Mouse (Mus musculus): ENCODE data around the gene Tmem213.

DNA sequence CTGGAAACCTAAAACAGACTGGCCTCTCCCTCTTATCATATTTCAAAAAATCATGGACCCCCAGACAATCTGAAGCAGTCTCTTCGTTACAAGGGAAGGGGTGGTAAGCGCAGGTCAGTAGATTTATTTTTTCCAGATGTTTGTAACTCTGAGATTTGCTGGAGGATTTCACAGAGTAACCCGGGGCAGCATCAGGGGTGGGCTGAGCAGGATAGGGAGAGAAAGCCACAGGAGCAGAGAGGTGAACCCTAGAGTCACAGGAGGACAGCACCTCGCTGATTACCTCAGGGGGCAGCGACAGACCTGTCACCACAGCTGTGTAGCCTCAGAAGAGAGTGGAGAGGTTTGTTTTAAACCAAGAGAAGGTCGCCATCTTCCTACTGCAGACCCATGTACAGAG lies 56.3 kb downstream of the Tmem213 start:
- TF ChIP-seq CTCF (IDR thresholded peaks at IDR 0.05; ENCODE audit: low read depth, low read length) (no peak), TAL1 (conservative IDR thresholded peaks at IDR 0.05; ENCODE audit: low read depth, low read length) (no peak), GATA1 (IDR thresholded peaks at IDR 0.05; ENCODE audit: borderline replicate concordance, low read length) (no peak), POLR2AphosphoS5 (IDR thresholded peaks at IDR 0.05; ENCODE audit: insufficient replicate concordance, low read depth, low read length) (no peak)
